Mouse (Mus musculus) adrenal gland, postnatal 14 days (tissue): Measurements from ENCODE around the gene Plekhh1. TPM values are rescaled to one million over a fixed set of nuclear protein-coding genes. Genes with fewer than 3 reads are reported as not detected.

ENCODE experiments used
- DNase-seq: peaks from one replicate; pipeline ENCODE4 v3.0.0; 2021; ENCODE audit warnings: mixed read lengths
- total RNA-seq: library from RNA; stranded (reverse); gene quantifications from 2 replicates; pipeline ENCODE4 v1.2.3, GENCODE M21; 2021

Plekhh1 gene
- total RNA-seq, 1 experiment from 2014 or later, result 1.8 TPM

DNA sequence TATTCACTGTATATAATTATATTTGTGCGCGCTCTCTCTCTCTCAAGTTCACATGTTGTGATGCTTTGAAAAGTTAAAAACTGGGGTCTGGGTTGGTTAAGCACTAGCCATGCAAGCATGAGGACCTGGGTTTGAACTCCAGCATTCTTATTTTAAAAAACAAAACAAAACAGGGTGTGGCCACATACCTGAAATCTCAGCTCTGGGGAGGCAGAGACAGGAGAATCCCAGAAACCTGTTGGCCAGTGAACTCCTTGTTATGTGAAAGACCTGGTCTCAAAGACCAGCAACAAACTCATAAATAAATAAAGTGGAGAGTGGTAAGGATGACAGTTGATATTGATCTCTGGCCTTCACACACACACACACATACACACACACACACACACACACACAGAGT lies 5.4 kb downstream of the Plekhh1 start:
- no peak for DNase-seq

GRCm38 (mm10) chr12:79035349-79035748 lies 6.4 kb downstream of the Plekhh1 start:
- DNase-seq, result no peak

GRCm38 (mm10) chr12:79039708-79040107 lies 10.7 kb downstream of the Plekhh1 start:
- no peak for DNase-seq

- DNase-seq, result no peak
Observed at GRCm38 (mm10) chr12:79040201-79040827, 11.4 kb downstream of the Plekhh1 start.

- no peak for DNase-seq
Observed at GRCm38 (mm10) chr12:79041436-79041835, 12.5 kb downstream of the Plekhh1 start.

GRCm38 (mm10) chr12:79044668-79045067 lies 15.7 kb downstream of the Plekhh1 start:
- no peak for DNase-seq

GRCm38 (mm10) chr12:79046171-79046570 lies 17.2 kb downstream of the Plekhh1 start:
- DNase-seq, result no peak

- no peak for DNase-seq
Observed at GRCm38 (mm10) chr12:79047203-79047602, 18.2 kb downstream of the Plekhh1 start.

GRCm38 (mm10) chr12:79048898-79049297 lies 19.9 kb downstream of the Plekhh1 start:
- DNase-seq, result no peak

- DNase-seq, result no peak
Observed at GRCm38 (mm10) chr12:79049807-79050206, 20.8 kb downstream of the Plekhh1 start.

GRCm38 (mm10) chr12:79050545-79051212 lies 21.7 kb downstream of the Plekhh1 start:
- DNase-seq, result no peak

DNA sequence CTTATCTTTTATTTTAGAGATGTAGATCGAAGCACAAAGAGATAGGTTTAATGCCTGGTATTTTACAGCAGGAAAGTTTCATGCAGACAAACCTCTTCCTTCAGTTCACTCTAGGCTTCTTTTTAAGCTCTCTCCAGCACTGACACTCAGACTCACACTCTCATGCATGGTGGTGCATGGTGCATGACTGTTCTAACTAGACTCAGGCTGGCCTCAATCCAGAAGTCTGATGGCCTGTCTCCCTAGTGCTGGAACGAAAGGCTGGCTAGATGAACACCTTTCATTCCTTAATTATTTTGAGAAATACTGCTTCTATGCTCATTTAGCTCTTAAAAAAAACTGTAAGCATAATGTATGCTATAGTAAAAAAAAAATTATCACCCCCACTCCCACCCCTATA lies 23.1 kb downstream of the Plekhh1 start:
- no peak for DNase-seq

GRCm38 (mm10) chr12:79055276-79055675 lies 26.3 kb downstream of the Plekhh1 start:
- DNase-seq, result peak; percentile 24

DNA sequence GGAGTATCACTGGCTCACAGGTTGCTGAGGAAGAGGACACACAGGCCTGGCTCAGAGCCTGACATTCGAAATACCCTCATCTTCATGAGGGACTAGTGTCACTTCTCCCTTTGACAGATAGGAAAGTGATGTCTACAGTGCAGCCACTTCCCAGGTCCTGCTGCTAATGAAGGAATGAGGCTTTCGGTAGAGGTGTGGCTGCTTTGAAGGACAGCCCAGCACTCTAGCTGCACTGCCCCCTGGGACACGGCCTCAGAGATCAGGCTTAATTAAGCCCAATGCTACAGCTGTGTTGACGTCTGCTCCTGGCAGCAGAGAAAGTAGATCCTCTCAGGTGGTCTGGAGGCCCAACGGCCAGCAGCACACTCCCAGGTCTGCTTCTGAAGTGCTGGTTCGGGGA lies 30.6 kb downstream of the Plekhh1 start:
- DNase-seq, result no peak

DNA sequence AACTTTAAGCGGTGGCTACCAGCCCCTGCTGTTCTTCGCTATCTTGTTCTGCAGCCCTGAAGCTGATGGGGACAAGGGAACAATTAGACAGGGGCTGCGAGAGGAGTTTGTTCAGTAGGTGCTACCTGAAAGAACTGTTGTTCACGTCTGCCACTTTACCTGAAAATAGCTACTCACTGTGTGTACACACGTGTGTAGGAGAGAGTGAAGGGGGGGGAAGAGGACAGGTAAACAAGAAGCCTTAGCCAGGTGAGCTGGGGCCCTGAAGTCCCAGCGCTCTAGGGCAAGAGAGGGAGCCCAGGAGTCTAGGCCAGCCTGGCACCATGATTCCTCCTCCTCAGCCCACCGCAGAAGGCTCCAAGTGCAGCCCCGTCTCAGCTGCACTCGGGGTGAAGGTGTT lies 31.2 kb downstream of the Plekhh1 start:
- DNase-seq, result no peak

- peak; percentile 7 for DNase-seq
Observed at GRCm38 (mm10) chr12:79060766-79061652, 32.0 kb downstream of the Plekhh1 start.

GRCm38 (mm10) chr12:79064451-79064850 lies 35.5 kb downstream of the Plekhh1 start:
- no peak for DNase-seq

DNA sequence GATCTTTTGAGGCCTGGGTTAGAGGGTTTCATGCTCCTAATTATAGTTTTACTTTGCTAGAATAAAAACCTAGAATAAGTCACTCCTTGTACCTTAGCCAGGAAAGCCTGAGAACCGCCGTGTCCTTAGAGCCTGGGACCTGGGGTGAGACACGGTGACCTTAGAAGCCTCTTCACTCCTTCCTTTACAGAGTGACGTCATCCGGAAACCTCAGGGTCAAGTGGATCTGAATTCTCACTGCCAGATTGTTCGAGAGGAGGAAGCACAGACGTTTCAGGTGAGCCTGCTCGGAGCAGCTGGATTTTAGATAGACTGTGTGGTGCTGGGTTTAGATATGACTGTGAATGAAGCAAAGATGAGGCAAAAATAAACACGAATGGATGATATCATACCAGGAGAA lies 37.5 kb downstream of the Plekhh1 start:
- no peak for DNase-seq

- no peak for DNase-seq
Observed at GRCm38 (mm10) chr12:79067526-79067925, 38.6 kb downstream of the Plekhh1 start.

DNA sequence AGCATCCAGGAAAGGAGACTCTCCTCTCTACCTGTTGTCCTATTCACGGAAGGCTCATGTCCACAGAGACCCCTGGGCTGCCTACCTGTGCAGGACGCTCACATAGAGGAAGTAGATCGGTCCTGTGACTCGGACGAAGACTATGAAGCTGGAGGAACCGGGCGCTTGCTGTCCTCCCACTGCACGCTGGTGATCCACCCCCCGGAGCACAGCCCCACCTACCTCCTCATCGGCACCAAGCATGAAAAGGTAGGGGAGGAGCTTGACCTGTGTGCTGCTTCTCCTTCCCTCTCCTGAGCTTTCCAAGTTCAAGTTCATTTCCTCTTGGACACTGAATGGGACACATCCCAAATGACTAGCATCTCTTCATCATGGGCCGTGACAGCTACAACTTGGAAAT lies 39.3 kb downstream of the Plekhh1 start:
- DNase-seq, result no peak

DNA sequence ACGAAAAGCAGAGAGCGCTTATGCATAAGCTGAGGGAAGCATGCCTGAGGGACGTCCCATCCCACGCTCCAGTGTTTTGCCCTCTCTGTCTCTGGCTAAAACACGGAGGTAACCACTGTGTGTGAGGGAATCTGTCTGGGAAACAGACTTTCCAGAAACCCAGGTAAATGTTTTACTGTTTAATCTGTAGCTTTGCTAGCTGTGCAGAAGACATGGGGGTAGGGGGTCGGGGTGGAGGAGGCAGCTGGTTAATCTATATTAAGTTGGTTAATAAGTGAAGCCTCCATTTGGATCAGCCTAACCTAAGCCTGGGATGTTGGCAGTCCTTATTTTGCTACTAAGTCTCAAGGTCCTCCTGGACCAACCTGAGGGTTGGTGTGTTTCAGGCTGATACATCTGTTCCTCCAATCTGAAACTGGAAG lies 40.2 kb downstream of the Plekhh1 start:
- DNase-seq, result no peak

GRCm38 (mm10) chr12:79069916-79070315 lies 41.0 kb downstream of the Plekhh1 start:
- no peak for DNase-seq

DNA sequence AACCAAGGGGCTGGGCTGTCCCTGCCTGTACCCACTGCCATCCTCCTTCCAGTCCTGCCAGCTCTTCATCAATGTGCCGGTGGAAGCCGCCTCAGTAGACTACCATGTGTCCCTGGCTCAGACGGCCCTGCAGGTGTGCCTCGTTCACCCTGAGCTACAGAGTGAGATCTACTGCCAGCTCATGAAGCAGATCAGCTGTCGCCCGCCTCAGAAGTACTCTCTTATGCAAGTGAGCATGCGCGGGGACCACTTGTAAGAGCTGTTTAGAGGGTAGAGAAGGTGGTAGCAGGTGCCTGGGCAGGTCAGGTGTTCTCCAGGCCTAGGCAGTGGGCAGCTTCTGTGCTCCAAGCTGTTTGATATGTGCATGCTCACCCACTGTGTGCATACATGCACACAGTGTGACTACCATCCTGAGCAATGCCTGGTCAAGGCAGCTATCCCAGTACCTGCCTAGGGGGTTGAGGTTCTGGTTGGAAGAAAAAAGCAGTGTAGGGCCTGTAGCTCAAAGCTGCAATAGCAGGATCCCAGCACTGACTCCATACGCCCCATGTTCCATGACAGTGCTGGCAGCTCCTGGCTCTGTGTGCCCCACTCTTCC lies 41.9 kb downstream of the Plekhh1 start:
- no peak for DNase-seq
